Mouse (Mus musculus) CH12F3 (cell line): ENCODE results near the gene Pkn3.
"Not testable (repeated sequence)": the region's sequence is repeated elsewhere in the genome, so short reads cannot be mapped to it uniquely, and the experiment has no call there.

ENCODE experiments used
- in situ Hi-C: fragments of 300-500 bp; cut with MboI; formaldehyde crosslinking; loops from 2 replicates; pipeline ENCODE4 v1.14.3; 2020; ENCODE audit warnings: low sequenced_read_pairs

The Pkn3 gene

DNA sequence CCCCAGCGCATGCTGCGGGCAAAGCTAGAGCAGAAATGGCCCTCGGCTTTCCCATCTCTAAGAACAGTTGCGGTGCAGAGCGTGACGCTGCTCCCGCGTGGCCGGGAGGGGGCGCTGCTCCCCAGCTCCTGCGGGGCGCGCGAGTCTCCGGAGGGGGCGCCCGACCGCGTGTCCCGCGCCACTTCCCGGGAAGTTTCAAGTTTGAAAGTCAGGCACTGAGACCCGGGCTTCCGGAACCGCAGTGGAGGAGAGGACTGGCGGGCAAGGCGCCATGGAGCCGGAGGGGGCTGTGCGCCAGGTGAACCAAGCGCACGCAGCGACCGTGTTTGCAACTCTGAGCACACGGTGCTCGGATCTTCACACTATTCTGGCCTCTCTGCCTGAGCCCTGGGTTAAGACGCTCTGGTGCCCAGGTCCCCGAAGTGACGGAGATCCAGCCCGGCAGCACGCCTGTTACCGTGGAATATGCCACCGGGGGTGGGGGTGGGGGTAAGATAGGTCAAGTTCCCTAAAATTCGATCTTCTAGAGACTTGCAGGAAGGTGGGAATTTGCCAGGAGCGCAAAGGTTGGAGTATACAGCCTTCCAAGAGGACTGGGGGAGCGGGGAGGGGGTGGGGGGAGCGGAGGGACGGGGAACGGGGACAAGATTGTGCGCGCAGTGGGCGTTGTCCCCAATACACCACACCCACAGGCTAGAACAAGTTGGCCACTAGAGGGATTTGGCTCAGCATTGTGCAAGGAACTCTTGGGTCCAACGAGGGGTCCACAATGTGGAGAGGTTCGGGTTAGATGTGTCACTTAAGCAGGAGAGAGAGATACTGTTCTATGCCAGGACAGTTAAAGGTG is at the start of gene Pkn3:
Gene Pkn3 (plus strand): TSS at position 183 of the 847 bp plus-strand sequence.
- in situ Hi-C loops = no loop called here

DNA sequence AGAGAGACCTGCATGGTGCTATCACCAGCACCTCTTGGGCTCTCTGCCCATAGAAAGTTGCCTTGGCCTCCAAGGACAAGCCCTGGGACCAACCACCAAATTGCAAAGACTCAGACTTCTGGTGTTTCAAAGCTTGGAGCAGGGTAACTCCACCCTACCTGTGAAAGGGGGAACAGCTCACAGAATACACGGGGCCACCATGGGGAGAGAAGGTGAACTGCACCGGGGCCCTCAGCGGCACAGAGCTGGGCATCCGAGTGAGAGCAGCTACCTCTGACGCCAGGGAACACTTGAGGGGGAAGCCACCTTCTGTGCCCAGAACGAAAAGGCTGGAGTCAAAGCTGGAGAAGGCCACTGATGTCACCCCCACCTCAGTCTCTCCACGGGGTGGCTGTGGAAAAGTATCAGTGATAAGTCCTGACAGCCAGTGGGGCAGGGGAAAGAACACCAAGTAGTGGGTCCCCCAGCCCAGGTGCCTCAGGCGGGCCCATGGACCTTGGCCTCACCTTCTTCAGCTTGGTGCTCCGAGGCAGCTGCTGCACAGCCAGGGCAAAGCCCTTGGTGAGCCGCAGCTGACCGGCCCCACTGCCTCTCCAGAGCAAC is 45.1 kb upstream of the Pkn3 start:
- in situ Hi-C loops = no loop called here

DNA sequence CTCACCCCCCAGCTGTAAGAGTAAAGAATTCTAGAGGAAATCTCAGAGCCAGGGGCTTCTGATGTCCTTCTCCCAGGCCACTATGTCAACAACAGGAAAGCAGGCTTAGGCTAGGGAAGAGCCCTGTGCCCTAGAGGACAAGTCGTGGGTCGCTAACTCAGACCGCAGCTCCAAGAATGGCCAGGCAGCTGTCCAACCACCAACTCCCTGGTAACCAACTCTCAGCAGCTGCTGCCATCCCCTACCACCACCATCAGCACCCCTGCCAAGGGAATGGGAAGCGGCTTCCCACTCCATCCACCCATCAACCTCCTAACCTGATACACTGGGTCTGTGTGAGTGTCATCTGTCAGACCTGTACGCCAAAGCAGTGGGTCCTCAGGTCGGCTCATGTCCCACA is 44.5 kb upstream of the Pkn3 start:
- in situ Hi-C loops = no loop called here

DNA sequence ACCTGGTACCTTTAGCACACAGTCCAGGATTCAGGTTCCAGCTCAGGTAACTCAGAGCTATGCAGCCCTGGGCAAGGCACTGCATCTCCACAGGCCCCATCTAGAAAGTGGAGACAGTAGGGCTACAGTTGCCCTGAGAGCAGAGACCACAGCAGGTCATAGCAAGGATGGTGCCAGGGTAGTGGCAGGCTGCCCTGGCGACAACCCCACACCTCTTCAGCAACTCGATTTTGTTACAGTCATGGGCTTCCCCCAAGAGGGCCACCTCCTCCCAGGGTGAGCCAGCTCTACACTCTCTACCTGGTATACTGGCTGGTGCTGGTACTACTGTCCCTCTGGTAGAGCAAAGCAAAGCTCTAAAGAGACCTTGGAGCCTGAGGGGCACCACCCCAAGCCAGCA is 39.7 kb upstream of the Pkn3 start:
- in situ Hi-C loops = no loop called here

DNA sequence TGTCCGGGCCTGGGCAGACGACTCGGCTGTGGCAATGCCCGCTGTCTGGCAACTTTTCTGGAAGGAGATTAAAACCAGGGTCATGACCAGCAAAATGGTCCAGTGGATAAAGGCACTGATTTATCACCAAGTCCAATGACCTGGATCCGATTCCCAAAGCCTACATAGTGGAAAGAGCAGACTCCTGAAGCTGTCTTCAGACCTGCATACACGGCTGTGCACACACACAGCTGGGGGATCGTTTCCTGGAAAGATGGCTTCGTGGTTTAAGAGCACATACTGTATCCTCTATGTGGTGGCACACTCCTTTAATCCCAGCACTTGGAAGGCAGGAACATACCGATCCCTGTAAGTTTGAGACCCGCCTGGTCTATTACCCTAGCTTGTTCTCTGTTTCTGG is 39.1 kb upstream of the Pkn3 start:
- in situ Hi-C loops = no loop called here

DNA sequence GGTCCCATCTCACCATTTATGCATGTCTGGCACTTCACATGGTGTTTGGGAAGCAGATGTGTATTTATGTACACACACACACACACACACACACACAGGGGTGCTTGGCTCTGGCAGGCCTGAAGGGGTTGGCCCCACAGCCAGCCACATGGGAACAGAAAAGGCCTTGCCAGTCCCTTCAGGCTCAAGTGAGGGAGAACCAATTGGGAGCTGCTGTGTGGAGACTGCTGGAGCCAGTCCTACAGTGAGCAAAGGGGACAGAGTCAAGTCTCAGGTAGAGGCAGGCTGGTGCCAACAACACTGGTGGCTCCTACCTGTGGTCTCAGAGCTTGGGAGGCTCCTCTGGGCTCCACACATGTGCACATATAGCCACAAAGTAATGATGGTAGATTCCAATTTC is 37.8 kb upstream of the Pkn3 start:
- in situ Hi-C loops = no loop called here

DNA sequence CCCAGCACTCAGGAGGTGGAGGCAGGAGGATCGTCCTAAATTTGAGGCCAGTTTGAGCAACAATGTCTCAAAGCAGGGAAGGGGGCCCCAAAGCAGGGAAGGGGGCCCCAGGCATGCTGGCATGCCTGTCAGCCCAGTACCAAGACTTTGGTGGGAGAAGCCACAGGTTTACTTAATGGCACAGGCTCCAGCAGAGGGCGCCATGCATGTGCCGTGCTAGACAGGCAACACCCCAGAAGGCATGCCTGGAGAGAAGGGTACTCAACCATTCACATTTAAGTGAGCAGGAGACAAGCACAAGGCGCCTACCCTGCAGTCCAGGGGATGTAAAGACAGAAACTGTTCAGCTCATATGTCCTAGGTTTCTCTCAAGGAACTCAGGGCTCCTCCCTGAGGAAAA is 35.0 kb upstream of the Pkn3 start:
- in situ Hi-C loops = no loop called here

DNA sequence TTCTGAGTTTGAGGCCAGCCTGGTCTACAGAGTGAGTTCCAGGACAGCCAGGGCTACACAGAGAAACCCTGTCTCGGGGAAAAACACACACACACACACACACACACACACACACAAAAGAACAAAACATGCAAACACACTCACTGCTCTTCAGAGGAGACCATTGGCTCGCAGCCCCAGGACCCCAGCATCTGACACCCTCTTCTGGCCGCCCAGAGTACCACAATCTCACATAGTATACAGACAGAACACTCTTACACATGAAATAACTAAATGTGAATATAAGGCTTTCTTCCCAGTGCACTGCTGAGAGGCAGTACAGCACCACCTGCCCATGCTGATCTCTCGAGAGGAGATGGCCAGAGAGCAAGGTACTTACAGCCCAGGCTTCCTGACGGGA is 32.9 kb upstream of the Pkn3 start:
- in situ Hi-C loops = no loop called here

DNA sequence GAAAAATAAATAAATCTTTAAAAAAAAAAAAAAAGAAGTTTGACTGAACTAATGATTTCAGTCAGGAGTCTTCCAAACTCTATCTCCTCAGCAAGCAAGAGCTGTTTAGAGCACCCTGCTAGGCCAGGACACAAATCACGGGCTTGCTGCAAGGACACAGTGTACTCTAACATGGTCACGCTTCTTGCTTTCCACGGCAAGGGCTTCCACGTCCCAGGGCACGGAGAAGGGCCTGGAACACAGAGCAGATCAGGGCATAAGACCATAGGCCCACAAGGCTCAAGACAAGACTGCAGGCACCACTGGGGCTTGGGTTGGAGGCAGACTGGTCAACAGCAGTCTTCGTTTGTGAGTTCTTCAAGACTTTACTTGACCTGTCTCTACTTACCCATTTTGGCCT is 30.4 kb upstream of the Pkn3 start:
- in situ Hi-C loops = no loop called here

DNA sequence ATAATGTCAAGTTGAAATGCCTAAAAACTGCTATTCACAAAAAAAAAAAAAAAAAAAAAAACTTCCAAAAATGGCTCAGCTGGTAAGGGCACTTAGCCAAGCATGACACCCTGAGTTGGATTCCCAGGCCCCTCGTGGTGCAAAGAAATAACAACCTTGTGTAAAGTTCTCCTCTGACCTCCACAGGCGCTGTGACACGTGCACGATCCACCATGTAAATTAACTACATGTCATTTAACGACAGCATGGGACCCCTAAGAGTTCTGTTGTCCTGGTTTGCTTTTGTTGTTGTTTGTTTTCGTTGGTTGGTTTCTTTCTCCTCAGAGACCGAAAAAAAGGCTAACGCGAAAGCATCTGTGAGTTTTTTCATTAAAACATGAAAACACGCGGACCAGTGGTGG is 29.4 kb upstream of the Pkn3 start:
- in situ Hi-C loops = no loop called here

DNA sequence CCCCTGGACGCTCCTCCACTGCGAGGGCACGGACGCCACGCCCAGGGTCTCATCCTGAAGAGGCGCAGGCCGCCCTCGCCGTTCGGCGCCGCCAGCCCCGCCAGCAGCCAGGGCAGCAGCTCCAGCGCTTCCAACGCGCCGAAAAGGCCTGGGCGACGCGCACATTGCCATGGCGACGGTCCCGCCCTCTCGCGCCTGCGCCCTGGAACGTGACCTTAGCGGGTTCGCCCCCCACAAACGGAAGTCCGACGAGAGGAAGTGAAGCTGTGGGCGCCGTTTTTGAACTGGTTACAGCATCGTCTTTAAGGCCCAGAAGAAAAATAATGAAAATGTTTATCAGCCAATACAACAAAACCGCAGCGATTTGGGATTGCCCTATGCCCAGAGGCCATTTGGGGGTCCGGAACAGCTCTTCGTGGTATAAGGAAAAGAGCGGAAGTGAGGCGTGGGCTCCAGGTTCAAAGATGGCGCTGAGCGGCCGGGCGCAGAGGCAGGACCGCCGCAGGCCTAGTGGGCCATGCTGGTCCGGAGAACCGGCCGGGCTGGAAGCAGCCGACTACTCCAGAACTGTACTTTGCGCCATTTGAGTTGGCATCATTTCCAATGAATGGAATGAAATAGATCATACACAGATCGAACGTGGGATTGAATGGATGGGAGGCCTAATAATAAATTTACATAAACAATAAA is 28.6 kb upstream of the Pkn3 start, which contains the start of gene Wdr34:
Gene Wdr34 (minus strand): TSS at position 183 of the 690 bp plus-strand sequence.
- in situ Hi-C loops = no loop called here

DNA sequence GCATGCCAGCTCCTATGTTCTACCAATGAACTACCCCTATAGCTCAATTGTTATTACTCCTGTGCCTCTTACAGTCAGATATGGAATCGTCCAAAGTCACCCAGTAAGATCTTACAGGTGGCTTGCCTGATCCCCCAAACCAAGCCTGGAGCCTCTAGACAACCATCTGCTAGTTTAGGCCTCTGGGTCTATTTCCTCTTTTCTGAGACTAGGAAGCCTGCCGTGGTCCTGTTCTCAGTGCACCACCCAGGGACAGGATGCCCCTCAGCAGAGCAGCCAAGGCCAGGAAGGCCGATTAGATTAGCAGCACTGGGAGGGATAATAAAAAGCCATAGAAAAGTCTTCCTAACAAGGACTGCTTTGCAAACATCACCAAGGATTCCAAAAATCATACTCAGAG is 27.7 kb upstream of the Pkn3 start:
- in situ Hi-C loops = no loop called here

DNA sequence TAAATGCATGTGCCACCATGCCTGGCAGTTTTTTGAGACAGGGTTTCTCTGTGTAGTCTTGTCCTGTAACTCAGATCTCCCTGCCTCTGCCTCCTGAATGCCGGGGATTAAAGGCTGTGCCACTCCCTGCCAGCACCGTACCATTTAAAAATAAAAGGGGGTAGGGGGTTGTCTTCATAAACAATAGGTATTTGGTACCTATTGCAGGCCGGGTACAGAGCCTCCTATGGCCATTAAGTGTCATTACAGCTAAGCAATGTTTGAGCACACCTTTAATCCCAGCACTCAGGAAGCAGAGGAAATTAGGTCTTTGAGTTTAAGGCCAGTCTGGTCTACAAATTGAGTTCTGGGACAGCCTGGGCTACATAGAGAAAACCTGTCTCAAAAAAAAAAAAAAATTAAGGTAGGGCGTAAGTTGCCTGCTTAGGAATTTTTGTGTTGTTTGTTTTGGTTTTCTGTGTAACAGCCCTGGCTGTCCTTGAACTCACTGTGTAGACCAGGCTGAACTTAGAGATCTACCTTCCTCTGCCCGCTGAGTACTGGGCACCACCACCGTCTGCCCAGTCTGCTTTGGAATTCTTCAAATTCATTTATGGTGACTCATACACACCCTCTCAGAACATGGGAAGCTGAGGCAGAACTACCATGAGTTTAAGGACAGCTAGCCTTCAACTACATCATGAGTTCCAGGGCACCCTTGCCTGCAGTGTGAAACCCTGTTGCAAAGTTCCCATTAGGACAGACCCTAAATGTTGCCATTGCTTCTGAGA is 25.3 kb upstream of the Pkn3 start:
- in situ Hi-C loops = no loop called here

DNA sequence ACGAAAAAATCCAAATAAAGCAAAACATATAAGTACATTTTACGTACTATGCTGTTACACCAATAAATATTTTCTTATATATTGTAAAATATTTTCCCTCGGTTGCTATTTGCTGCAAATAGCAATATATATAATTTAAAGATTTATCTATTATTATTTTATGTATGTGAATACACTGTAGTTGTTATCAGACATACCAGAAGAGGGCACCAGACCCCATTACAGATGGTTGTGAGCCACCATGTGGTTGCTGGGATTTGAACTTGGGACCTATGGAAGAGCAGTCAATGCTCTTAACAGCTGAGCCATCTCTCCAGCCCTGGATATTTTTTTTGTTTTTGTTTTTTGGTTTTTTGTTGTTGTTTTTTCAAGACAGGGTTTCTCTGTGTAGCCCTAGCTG is 22.2 kb upstream of the Pkn3 start:
- in situ Hi-C loops = not testable (repeated sequence)

DNA sequence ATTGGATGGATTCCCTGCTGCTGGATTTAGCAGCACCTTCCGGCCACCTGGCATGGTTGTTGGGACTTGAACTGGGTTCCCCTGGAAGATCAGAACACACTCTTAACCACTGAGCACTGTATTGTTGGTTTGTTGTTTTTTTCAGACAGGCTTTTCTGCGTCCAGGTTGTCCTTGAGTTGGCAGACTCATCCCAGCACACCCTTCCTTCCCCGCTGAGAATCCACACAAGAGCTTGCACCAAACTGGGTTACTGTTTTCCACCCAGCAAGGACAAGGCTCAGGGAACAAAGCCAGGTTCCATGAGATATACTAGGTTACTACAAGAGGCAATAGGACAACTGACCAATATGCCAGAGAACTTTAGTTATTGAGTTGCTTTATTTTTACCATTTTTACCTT is 20.7 kb upstream of the Pkn3 start:
- in situ Hi-C loops = no loop called here

DNA sequence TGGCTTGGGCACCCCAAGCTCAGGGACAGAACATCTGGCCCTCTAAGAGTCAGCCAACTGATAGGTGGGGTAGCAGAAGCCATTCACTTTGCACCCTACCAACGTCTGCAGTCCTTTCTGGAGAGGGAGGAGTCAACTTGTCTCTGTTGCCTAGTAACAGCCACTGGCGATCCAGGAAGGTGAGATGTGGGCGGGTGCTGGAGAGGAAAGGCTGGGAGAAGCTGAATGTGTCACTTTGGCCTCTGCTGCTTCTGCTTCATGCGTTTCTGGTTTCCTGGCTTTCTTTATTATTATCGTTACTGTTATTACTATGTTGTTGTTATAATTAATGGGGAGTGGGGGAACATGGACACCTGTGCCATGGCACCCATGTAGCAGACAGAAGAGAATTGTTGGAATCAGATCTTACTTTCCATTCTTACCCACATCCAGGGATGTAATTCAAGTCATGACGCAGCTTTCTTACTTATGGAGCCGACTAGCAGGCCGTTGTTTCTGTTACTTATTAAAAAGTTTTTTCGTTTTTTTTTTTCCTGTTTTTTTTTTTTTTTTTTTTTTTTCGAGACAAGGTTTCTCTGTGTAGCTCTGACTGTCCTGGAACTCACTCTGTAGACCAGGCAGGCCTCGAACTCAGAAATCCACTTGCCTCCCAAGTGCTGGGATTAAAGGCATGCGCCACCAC is 20.1 kb upstream of the Pkn3 start, which contains the start of gene Set:
Gene Set (plus strand): TSS at position 156 of the 682 bp plus-strand sequence.
- in situ Hi-C loops = no loop called here

DNA sequence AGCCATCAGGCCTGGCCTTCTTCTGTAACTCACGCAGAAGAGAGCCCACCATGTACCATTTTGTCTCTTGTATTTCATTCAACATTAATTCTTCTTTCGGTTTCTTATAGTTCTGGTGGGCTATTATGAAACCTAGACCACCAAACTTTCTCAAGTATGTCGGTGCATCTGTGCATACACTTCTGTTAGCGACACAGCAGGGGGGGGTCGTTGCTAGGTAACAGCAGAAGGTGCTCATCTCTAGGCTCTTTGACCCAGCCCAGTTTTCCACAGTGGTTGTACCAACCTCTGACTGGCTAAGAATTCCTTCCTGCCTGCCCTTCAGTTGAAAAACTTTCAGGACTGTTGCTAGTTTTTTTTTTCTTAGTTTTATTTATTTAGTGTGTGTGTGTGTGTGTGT is 19.1 kb upstream of the Pkn3 start:
- in situ Hi-C loops = no loop called here

DNA sequence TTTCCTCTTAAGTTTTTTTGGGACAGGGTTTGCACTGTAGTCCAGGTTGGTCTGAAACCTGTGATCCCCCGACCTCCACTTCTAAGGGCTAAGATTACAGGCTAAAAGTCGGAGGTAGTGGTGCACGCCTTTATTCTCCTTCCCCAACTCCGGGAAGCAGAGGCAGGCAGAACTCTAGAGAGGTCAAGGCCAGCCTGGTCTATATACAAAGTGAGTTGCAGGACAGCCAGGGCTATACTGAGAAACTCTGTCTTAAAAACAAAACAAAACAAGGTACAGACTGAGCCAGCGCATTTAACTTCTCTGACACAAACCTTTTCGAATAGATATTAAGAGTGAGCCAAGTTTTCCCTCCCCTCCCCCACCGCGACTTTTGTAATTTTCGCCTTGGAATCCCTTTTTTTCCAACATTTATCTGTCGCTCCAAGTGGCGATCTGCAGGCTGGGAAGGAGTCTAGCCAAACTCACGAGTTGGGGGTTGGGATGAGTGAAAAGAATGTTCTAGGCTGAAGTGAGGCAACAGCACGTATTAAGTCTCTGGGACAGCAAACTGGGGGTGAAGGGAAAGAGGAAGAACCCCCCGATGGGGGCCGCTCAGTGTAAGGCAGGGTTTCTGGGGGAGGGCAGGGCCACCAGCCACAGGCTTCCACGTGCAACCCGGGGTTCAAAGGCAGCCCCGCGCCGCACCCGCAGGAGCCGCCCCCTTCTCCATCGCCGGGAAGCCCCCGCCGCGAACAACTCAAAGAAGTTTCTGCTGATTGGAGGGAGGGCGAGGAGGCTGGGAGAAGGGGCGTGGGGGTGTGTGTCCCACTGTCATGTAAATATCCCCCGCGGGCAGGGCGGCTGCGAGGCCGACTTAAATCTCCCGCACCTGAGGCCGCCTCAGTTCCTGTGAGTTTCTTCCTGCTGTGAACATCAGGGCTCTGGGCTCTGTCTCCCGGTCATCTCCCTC is 16.0 kb upstream of the Pkn3 start:
- in situ Hi-C loops = no loop called here
